Mouse (Mus musculus) erythroblast, embryonic 14.5 days (primary cell): ENCODE results near the gene Abcc10. TPM values are rescaled to one million over a fixed set of nuclear protein-coding genes. Genes with fewer than 3 reads are reported as not detected.

Source experiments
- H3K27me3 ChIP-seq: 2 replicates; pipeline ENCODE4 v1.6.1; 2012; ENCODE audit warnings: inconsistent platforms; ENCODE audit not compliant: control insufficient read depth
- H3K36me3 ChIP-seq: 2 replicates; pipeline ENCODE4 v1.6.1; 2012; ENCODE audit warnings: mild to moderate bottlenecking, inconsistent platforms; ENCODE audit not compliant: control insufficient read depth
- H3K4me1 ChIP-seq: 2 replicates; pipeline ENCODE4 v1.6.1; 2012; ENCODE audit warnings: inconsistent platforms; ENCODE audit not compliant: control insufficient read depth
- H3K4me3 ChIP-seq: replicated peaks from 2 replicates; pipeline ENCODE3; 2012; ENCODE audit warnings: moderate library complexity, mild to moderate bottlenecking, inconsistent platforms
- H3K9me3 ChIP-seq: 2 replicates; pipeline ENCODE4 v1.6.1; 2012; ENCODE audit warnings: low read length, inconsistent platforms, mixed read lengths; ENCODE audit not compliant: control insufficient read depth
- GATA1 ChIP-seq: IDR thresholded peaks from 2 replicates; pipeline ENCODE4 v1.6.1; 2012; ENCODE audit warnings: low read length, inconsistent platforms, mixed read lengths
- TAL1 ChIP-seq: IDR thresholded peaks from 3 replicates; pipeline ENCODE4 v1.6.1; 2012; ENCODE audit warnings: low read length, inconsistent platforms, mixed read lengths
- polyA plus RNA-seq: library from polyadenylated mRNA; stranded (reverse); fragments of >175 nt; gene quantifications from 2 replicates; pipeline ENCODE4 v1.2.3, GENCODE M21; 2012

Abcc10 gene
- polyA plus RNA-seq, 1 experiment = 0.34 TPM

DNA sequence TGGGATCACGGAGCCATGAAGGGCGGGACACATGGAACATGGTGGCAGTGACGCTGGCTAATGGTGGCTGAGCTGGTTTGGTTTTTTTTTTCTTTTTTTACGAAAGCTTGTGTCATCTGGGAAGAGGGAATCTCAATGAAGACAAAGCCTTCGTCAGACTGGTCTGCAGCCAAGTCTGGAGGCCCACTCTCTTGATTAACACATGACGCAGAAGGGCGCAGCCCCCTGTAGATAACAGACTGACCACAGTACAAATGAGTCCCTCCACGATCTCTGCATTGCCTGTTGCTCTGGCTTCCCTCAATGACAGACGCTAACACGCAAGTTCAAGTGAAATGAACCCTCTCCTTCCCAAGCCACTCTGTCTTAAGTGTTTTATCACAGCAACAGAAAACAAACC, 52.6 kb downstream of the Abcc10 start:
- Histone ChIP-seq H3K4me1 (peaks cover 8% of the 10 kb centered on the region), H3K27me3 (no peaks in the 10 kb centered on the region), H3K9me3 (no peaks in the 10 kb centered on the region), H3K36me3 (peaks cover 85% of the 10 kb centered on the region), H3K4me3 (no peak overlapping the region)
- TF ChIP-seq GATA1 (no peak), TAL1 (no peak)

DNA sequence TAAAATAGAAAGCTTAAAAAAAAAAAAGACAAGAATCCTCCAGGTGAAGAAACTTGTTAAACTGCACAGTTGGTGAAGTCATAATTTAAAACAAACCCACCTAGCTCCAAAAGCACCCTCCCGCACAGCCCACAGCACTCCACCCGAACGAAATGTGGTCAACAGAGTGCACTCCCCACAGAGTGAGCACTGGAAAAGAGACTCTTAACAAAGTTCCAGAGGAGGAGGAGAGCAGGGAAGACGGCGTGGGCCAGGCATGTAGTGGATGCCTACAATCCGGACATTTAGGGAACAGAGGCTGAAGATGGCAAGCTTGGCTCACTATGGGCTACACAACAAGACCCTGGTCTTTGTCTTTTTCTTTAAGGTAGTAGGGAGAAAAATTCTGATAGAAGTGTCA, 53.1 kb downstream of the Abcc10 start:
- peaks cover 8% of the 10 kb centered on the region for H3K4me1 ChIP-seq
- no peaks in the 10 kb centered on the region for H3K9me3 ChIP-seq
- peaks cover 85% of the 10 kb centered on the region for H3K36me3 ChIP-seq
- no peak for TF ChIP-seq GATA1
- TF ChIP-seq TAL1 = no peak
- no peak overlapping the region for H3K4me3 ChIP-seq
- no peaks in the 10 kb centered on the region for H3K27me3 ChIP-seq

DNA sequence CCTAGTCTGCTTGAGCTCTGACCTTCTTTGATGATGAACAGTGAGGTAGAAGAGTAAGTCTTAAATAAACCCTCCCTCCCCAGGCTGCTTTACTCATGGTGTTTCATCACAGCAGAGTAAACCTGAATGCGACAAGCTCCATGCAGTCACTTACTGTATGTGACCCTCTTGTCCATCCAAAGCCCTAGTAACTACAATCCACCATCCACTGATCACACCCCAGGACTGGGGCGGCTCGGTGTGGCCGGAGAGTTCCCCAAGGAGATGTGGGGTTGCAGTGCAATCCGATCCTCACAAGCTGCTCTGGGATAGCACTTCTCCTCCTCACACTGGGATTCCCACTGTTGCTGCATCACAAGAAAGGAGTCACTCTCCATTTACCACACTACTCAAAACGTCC, 53.7 kb downstream of the Abcc10 start:
- no peak for TF ChIP-seq GATA1
- TF ChIP-seq TAL1 = no peak
- Histone ChIP-seq H3K4me1 (peaks cover 8% of the 10 kb centered on the region), H3K9me3 (no peaks in the 10 kb centered on the region), H3K4me3 (no peak overlapping the region), H3K36me3 (peaks cover 85% of the 10 kb centered on the region), H3K27me3 (no peaks in the 10 kb centered on the region)

DNA sequence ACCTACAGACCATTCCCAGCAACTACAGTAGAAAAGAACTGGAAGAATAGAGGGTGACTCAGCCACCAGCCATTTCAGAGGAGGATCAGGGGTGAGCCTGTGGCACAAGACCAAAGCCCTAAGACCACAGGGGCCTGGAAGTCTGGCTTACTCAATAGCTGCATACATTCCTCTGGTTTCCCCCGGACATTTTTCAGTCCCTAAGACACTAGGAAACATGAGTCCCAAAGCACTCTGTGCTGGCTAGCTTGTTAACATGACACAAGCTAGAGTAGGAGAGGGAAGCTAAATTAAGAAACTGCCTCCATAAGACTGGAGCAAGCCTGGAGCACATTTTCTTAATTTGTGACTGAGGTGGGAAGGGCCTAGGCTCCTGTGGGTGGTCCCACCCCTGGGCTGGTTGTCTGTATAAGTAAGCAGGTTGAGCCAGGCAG, 54.3 kb downstream of the Abcc10 start:
- no peaks in the 10 kb centered on the region for H3K27me3 ChIP-seq
- no peak for TF ChIP-seq GATA1
- H3K36me3 ChIP-seq = peaks cover 85% of the 10 kb centered on the region

DNA sequence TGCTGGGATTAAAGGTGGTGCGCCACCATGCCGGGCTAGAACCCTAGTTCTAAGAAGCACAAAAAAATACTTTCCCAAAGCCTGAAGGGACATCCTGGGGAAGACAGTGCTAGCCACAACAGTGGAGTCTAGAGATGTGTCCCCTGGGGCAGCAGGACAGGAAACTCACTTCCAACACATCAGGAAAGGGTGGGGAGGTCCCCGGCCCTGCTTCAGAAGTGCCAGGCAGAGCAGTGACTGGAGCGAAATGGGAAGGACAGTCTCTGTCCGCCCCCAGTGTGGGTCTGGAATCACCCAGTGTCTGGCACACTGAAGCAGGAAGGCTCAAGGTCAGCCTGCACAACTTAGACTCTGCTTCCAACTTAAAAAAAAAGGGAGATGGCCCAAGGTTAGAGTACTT, 55.5 kb downstream of the Abcc10 start:
- peaks cover 86% of the 10 kb centered on the region for H3K36me3 ChIP-seq
- H3K27me3 ChIP-seq = no peaks in the 10 kb centered on the region
- no peak overlapping the region for H3K4me3 ChIP-seq
- no peaks in the 10 kb centered on the region for H3K9me3 ChIP-seq
- H3K4me1 ChIP-seq = peaks cover 7% of the 10 kb centered on the region
- TF ChIP-seq TAL1 (no peak), GATA1 (no peak)

More for the DNA sequence above, 54.3 kb downstream of the Abcc10 start:
- no peaks in the 10 kb centered on the region for H3K9me3 ChIP-seq
- no peak overlapping the region for H3K4me3 ChIP-seq
- H3K4me1 ChIP-seq = peaks cover 7% of the 10 kb centered on the region

DNA sequence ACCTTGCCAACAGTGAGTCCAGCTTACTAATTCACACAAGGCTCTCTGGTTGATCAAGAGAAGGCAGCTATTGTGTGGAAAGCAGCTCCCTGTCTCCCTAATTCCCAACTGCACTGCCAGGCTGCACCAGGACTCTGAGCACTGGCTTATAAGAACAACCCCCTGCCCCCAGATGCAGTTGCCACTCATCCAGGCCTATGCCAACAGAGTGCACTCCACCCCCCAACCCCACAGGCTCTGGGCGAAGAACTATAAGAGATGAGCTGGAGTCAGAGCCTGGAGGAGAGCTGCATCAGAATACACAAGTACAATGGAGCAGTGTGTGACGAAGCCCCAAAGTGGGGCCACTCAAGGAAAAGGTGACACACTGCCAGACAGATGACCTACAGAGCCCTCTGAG, 56.1 kb downstream of the Abcc10 start:
- Histone ChIP-seq H3K36me3 (peaks cover 87% of the 10 kb centered on the region), H3K9me3 (no peaks in the 10 kb centered on the region), H3K27me3 (no peaks in the 10 kb centered on the region)

DNA sequence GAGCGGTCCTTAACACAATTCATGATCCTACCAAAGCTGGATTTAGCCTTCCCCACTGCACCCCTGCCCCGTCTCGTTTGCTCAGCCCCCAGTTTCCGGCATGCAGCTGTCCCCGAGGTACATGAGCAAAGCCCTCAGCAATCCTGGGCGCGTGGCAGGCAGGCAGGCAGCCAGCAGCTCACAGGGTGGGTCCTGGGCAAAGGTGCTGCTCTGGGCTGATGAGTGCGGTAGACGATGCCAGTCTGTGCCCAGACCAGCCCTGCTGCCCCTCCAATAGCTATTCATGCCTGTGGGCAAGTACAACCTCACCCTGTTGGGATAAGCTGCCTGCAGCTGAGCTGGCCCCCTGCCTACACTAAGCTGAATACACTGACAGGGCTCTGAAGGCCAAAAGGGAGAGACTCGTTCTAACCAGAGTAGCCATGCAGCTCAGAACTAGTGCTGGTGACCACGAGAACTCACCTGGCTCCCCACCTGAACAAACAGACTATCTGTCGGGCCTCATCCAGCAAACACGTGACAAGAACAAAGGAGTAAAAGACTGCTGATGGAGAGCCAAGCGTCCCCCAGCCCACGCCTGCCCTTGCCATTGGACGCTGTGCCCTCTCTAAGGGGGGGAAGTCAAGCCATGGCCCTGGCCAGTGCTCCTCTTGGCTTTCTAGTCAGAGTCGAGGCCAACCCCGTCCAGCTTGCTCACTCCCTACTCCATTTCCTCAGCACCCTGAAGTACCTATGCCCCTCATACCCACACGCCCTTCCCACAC, 58.2 kb downstream of the Abcc10 start:
- Histone ChIP-seq H3K4me1 (no peaks in the 10 kb centered on the region), H3K4me3 (no peak overlapping the region), H3K27me3 (no peaks in the 10 kb centered on the region), H3K36me3 (peaks cover 96% of the 10 kb centered on the region), H3K9me3 (no peaks in the 10 kb centered on the region)
- TF ChIP-seq GATA1 = no peak
- TF ChIP-seq TAL1 = no peak

More for the DNA sequence above, 56.1 kb downstream of the Abcc10 start:
- TF ChIP-seq TAL1 (no peak), GATA1 (no peak)
- peaks cover 7% of the 10 kb centered on the region for H3K4me1 ChIP-seq
- no peak overlapping the region for H3K4me3 ChIP-seq

DNA sequence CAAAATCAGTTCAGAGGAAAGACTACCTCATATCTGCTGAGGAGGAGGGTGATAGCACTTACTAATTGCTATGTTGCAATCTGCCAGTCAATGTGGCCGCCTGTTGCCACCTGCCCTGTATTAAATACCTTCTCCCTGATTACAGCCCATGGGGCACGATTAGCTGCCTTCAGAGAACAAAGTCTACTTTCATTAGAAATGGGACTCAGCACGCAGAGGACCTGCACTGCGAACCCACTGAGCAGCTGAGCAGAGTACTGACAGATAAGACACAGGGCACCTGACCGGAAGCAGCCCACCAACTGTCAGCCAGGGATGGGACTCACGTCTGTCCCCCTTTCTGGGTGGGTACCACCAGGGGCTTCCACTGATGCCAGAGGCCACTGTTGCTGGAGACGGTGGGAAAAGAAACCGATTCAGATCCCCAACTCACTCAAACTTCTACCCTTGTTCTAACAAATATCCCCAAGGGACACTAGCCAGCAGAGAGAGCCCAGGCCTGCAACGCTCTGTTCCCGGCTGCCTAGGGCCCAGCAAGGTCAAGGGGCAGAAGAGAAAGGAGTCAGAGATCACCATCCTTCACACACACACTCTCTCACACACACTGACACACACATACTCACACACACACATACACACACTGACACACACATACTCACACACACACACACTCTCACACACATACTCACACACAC, 60.0 kb downstream of the Abcc10 start:
- Histone ChIP-seq H3K9me3 (no peaks in the 10 kb centered on the region), H3K27me3 (no peaks in the 10 kb centered on the region), H3K36me3 (peaks cover 98% of the 10 kb centered on the region), H3K4me3 (no peak overlapping the region), H3K4me1 (no peaks in the 10 kb centered on the region)
- TF ChIP-seq GATA1 (no peak), TAL1 (no peak)

DNA sequence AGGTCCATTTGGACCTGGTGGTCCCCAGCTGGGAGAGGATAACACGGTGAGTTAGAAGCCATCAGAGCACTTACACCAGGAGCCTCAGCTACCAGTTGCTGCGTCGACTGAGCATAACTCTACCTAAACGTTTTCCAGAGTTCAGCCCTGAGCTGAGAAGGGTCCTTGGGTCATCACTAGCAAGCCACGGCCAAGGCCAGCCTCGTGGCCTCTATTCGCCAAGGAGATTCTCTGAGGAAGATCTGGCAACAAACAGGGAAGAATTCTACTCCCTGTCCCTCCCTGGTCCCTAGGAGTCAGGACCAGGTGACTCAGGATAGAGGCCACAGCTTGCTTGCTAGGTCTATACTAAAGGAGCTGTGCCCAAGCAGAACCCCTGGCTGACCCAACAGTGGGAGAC, 60.6 kb downstream of the Abcc10 start:
- H3K27me3 ChIP-seq = no peaks in the 10 kb centered on the region
- no peaks in the 10 kb centered on the region for H3K9me3 ChIP-seq
- TF ChIP-seq TAL1 (no peak), GATA1 (no peak)
- H3K4me3 ChIP-seq = no peak overlapping the region
- H3K36me3 ChIP-seq = peaks cover 98% of the 10 kb centered on the region
- no peaks in the 10 kb centered on the region for H3K4me1 ChIP-seq

DNA sequence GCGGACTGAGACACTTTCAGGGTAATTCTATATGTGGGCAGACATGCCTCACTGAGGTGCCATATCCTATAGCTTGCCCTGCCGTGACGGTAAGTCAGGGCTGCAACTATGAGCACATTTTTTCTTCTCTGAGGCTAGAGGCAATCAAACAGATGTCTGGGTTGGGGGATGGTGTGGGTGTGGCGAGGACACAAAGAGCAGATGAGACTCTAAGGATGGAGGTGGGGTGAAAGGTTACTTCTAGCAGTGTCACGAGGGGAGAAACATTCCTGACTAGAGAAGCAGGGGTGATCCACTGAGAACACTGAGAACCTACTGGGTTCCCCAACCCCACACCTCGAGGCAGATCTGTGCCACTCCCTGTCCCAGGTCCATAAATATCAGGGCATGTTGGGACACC, 61.2 kb downstream of the Abcc10 start:
- H3K9me3 ChIP-seq = no peaks in the 10 kb centered on the region
- H3K36me3 ChIP-seq = peaks cover 100% of the 10 kb centered on the region
- no peaks in the 10 kb centered on the region for H3K27me3 ChIP-seq
- no peak overlapping the region for H3K4me3 ChIP-seq
- no peaks in the 10 kb centered on the region for H3K4me1 ChIP-seq
- TF ChIP-seq GATA1 = no peak
- TF ChIP-seq TAL1 = no peak
